Mouse (Mus musculus) MEL-GATA-1-ER (cell line): Measurements from ENCODE around the gene Gm17268.

Source experiments
- DNase-seq: peaks from one replicate; pipeline ENCODE4 v3.0.0-alpha.2; 2012; ENCODE audit warnings: low read depth; ENCODE audit errors: extremely low read depth

Gene Gm17268

GRCm38 (mm10) chr11:82038535-82038934 lies at the start of gene Gm17268:
Gm17268 (minus strand) TSS chr11:82038562.
- no peak for DNase-seq

- DNase-seq, result no peak
These were observed 46.0 kb upstream of the Gm17268 start for GRCm38 (mm10) chr11:82084360-82084759.

- no peak for DNase-seq
These were observed 42.5 kb upstream of the Gm17268 start for GRCm38 (mm10) chr11:82080865-82081264.

- DNase-seq, result no peak
These were observed 39.9 kb upstream of the Gm17268 start for GRCm38 (mm10) chr11:82078136-82078730.

GRCm38 (mm10) chr11:82077031-82077430 lies 38.7 kb upstream of the Gm17268 start:
- no peak for DNase-seq

- DNase-seq, result no peak
These were observed 35.3 kb upstream of the Gm17268 start for GRCm38 (mm10) chr11:82073686-82074085.

GRCm38 (mm10) chr11:82072984-82073383 lies 34.6 kb upstream of the Gm17268 start:
- no peak for DNase-seq

GRCm38 (mm10) chr11:82072374-82072773 lies 34.0 kb upstream of the Gm17268 start:
- no peak for DNase-seq

GRCm38 (mm10) chr11:82071076-82071475 lies 32.7 kb upstream of the Gm17268 start:
- DNase-seq, result no peak

GRCm38 (mm10) chr11:82066953-82067571 lies 28.7 kb upstream of the Gm17268 start:
- DNase-seq, result no peak

- DNase-seq, result no peak
These were observed 25.1 kb upstream of the Gm17268 start for GRCm38 (mm10) chr11:82063454-82063853.

GRCm38 (mm10) chr11:82062226-82062625 lies 23.9 kb upstream of the Gm17268 start:
- no peak for DNase-seq

- no peak for DNase-seq
These were observed 19.3 kb upstream of the Gm17268 start, which contains the start of gene Ccl11 for GRCm38 (mm10) chr11:82057646-82058045. Ccl11 (plus strand) TSS chr11:82057823.

- DNase-seq, result no peak
These were observed 15.5 kb upstream of the Gm17268 start for GRCm38 (mm10) chr11:82053849-82054248.

- no peak for DNase-seq
These were observed 9.5 kb upstream of the Gm17268 start for GRCm38 (mm10) chr11:82047746-82048415.

- DNase-seq, result no peak
These were observed 7.1 kb upstream of the Gm17268 start, which contains the start of gene Ccl7 for GRCm38 (mm10) chr11:82045471-82045870. Ccl7 (plus strand) TSS chr11:82045712.

- no peak for DNase-seq
These were observed 3.3 kb upstream of the Gm17268 start for GRCm38 (mm10) chr11:82041671-82042080.

- DNase-seq, result no peak
These were observed 834 bp upstream of the Gm17268 start for GRCm38 (mm10) chr11:82039132-82039660.

- no peak for DNase-seq
These were observed 2.5 kb downstream of the Gm17268 start for GRCm38 (mm10) chr11:82035857-82036256.

- no peak for DNase-seq
These were observed 3.0 kb downstream of the Gm17268 start, which contains the start of gene Ccl2 for GRCm38 (mm10) chr11:82035356-82035755. Ccl2 (plus strand) TSS chr11:82035571.

- no peak for DNase-seq
These were observed 3.9 kb downstream of the Gm17268 start for GRCm38 (mm10) chr11:82034446-82034845.

GRCm38 (mm10) chr11:82032678-82033344 lies 5.6 kb downstream of the Gm17268 start:
- DNase-seq, result no peak
